In genomic region chr2:120315077-120315476, GRCm38 (mm10) we compare ENCODE assay signal across 25 mouse cellular contexts. TPM values are rescaled to one million over a fixed set of nuclear protein-coding genes. Genes with fewer than 3 reads are reported as not detected.
"Had no signal": no experiment of that assay in that cellular context is flagged by ENCODE, and none has a peak within 500 bp of the region (broad histone marks: within the 10 kb centered on the region; RNA-seq: fewer than 3 reads in every experiment).

No protein-coding gene starts in this region.

- H3K9me3 ChIP-seq: limb, embryonic 10.5 days; limb, embryonic 13.5 days; liver, embryonic 12.5 days; liver, embryonic 15.5 days; lung, embryonic 15.5 days; midbrain, embryonic 12.5 days; midbrain, embryonic 15.5 days; neural tube, embryonic 13.5 days had no signal

- H3K9ac ChIP-seq: limb, embryonic 13.5 days; liver, embryonic 12.5 days; liver, embryonic 15.5 days; lung, embryonic 15.5 days; midbrain, embryonic 12.5 days; midbrain, embryonic 15.5 days; neural tube, embryonic 13.5 days had no signal

- ATAC-seq: inflammation-experienced regulatory T-cells, adult 6 months; liver, embryonic 12.5 days; midbrain, embryonic 15.5 days had no signal

- H3K27me3 ChIP-seq: limb, embryonic 13.5 days; liver, embryonic 12.5 days; liver, embryonic 15.5 days; lung, embryonic 15.5 days; midbrain, embryonic 12.5 days; midbrain, embryonic 15.5 days; neural tube, embryonic 13.5 days had no signal

- H3K4me3 ChIP-seq: limb, embryonic 10.5 days; limb, embryonic 13.5 days; liver, embryonic 12.5 days; liver, embryonic 15.5 days; lung, embryonic 15.5 days; midbrain, embryonic 12.5 days; midbrain, embryonic 15.5 days; myocyte; neural tube, embryonic 13.5 days had no signal

- DNase-seq: kidney, adult 18-20 months; kidney, adult 9 months; kidney, postnatal 14 days; kidney, postnatal 4 days; liver; lung, adult 18-20 months; lung, postnatal 14 days; thymus, postnatal 25 days had no signal

- H3K27ac ChIP-seq: limb, embryonic 10.5 days; limb, embryonic 13.5 days; liver, embryonic 12.5 days; liver, embryonic 15.5 days; lung, embryonic 15.5 days; macrophage; midbrain, embryonic 12.5 days; midbrain, embryonic 15.5 days; neural tube, embryonic 13.5 days had no signal

- H3K4me2 ChIP-seq: limb, embryonic 13.5 days; liver, embryonic 12.5 days; liver, embryonic 15.5 days; lung, embryonic 15.5 days; midbrain, embryonic 12.5 days; midbrain, embryonic 15.5 days; neural tube, embryonic 13.5 days had no signal

- H3K4me1 ChIP-seq: limb, embryonic 10.5 days; limb, embryonic 13.5 days; liver, embryonic 12.5 days; liver, embryonic 15.5 days; lung, embryonic 15.5 days; midbrain, embryonic 12.5 days; midbrain, embryonic 15.5 days; neural tube, embryonic 13.5 days had no signal

RNA-seq across cellular contexts. Expression of gene Pla2g4f, which starts 1.1 kb away (rescaled TPM):
- total RNA-seq: layer of hippocampus, adult 18-20 months; left cerebral cortex, adult 8-10 months; left cerebral cortex, postnatal 25 days had no signal
- polyA plus RNA-seq: limb, embryonic 10.5 days; liver, embryonic 12.5 days; liver, embryonic 15.5 days; macrophage; midbrain, embryonic 15.5 days; neural tube, embryonic 13.5 days had no signal

RNA-seq across cellular contexts. Expression of gene Pla2g4d, which starts 26.1 kb away (rescaled TPM):
- total RNA-seq: layer of hippocampus, adult 18-20 months; left cerebral cortex, adult 8-10 months; left cerebral cortex, postnatal 25 days; megakaryocyte, adult 5-6 weeks; neutrophil, adult 5-6 weeks had no signal
- polyA plus RNA-seq: inflammation-experienced regulatory T-cells, adult 6 months; liver, embryonic 12.5 days; liver, embryonic 15.5 days; lung, embryonic 15.5 days; macrophage; midbrain, embryonic 12.5 days; myocyte; small intestine, adult 2 months had no signal
